Mouse (Mus musculus) G1E-ER4 (cell line): ENCODE results near the gene Cks1brt. TPM values are rescaled to one million over a fixed set of nuclear protein-coding genes. Genes with fewer than 3 reads are reported as not detected.

Experiments used
- GATA1 ChIP-seq: IDR thresholded peaks from one replicate; pipeline ENCODE4 v1.8.0; 2012; ENCODE audit warnings: low read length, inconsistent platforms
- polyA plus RNA-seq: library from polyadenylated mRNA; stranded (reverse); fragments of >175 nt; gene quantifications from 2 replicates; pipeline ENCODE4 v1.2.3, GENCODE M21; 2012

Gene Cks1brt
- not detected in 2 replicates for polyA plus RNA-seq

DNA sequence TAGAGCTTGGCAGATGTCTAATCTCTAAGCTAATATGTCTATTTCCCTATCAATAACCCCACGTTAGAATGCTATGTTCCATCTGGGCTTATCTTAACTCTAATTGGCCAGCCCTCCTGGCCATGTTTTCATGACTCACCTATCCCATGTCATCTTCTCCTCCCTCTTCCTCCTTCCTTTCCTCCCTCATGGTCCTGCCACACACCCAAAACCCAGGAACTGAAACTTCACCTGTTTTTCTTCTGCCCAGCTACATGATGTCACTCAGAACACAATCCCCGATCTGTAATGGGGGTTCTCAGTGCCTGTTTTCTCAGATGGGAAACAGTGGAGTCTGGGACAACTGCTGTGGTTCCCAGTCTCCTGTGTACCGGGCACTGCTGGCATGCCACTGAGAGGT is at the start of gene Cks1brt:
Gene Cks1brt, plus strand, starts transcription at position 301 of the 400 bp plus-strand sequence.
- no peak for TF ChIP-seq GATA1

DNA sequence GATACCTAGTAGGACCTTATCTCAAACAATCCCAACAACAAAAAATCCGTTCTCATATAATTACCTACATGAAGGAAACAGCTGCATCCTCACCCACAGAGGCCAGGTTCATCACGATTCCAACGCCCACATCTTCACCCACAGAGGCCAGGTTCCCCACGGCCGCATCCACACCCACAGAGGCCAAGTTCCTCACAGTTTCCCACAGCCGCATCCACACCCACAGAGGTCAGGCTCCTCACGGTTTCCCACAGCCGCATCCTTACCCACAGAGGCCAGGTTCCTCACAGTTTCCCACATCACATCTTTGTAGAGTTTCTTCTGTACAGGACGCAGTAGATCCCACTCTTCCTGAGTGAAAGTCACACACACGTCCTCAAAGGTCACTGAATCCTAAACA is 38.5 kb upstream of the Cks1brt start:
- TF ChIP-seq GATA1 = no peak

DNA sequence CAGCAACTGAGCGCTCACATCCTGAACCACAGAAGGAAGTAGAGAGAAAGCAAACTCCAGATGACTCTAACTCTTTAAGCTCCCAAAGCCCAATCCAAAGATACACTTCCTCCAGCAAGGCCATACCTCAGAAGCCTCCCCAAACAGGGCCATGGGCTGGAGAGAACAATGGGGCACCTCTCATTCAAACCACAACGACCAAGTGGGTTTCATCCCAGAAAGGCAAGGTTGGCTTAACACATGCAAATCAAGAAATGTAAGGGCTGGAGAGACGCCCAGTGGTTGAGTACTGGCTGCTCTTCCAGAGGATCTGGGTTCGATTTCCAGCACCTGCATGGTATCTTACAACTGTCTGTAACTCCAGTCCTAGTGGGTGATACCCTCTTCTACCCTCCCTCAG is 36.2 kb upstream of the Cks1brt start:
- no peak for TF ChIP-seq GATA1

DNA sequence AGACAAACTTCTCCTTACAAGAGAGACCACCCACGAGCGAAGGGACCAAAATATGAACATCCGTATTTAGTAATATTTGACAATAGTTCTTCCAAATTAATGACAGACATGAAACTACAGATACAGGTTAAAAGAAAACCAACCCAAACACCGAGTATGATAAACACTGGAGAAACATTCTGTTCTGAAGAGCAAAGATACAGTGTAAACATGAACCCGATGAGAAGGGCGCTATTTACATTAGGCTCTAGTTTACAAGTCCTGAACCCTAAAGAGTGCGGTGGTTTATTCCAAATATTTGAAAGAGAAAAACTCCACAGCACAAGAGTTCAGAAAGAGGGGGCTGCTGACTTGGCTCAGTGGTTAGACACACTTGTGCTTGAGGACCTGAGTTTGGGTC is 34.7 kb upstream of the Cks1brt start:
- no peak for TF ChIP-seq GATA1

DNA sequence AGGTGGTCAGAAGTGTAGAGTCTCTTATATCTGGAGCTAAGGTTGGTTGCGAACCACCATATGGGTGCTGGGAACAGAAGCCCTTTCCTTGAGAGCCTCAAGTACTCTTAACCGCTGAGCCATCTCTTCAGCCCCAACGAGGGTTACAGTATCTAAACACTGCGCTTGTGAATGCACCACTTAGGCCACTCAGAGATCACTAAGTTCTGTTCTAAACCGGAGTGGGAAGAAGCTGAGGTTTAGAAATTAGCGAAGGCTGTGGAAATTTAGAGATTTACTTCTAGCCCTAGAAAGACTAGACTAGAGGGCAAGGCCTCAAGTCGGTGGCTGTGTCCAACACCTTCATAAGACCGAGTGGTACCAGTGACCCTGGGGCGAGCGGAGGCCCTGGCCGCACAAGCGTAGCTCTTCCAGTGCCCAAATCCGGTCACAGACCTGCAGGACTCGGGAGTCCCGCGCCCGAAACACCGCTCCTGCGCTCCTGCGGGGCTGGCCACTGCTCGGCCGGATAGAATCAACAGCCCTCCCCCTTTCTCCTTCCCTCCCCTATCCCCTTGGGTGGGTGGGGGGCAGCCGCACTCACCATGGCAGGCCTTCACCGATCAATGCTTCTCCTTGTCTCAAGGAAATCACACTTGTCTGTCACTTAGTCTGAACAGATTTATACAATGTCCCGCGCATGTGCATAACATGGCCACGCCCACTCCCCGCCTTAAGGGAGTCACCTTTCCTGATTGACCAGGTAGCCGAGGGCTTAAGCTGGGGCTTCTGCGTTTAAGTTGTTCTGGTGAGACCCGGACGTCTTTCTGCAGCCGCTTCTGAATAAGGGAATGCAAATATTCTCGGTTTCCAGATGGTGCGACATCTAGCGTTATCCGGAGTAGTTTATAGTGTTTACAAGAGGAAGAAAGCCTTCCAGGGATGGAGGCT is 32.4 kb upstream of the Cks1brt start:
- no peak for TF ChIP-seq GATA1

DNA sequence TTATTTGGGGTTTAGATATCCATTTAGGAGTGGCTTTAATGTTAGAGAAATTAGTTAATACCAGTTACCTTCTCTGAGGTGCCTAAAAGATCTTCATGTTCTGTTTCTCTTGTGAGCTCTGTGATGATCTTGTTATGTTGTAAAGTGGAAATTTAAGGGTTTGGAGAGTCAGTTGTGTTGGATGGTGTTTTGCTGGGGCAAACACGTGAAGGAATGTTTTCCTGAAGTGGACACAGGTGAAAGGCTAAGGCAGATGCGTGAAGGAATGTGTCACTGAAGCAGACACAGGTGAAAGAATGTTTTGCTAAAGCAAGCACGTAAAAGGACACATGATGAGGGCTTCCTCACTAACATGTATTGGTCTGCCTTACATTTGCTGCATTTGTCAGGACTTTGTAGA is 28.7 kb upstream of the Cks1brt start, which contains the start of gene Zfp791:
Gene Zfp791, minus strand, starts transcription at position 101 of the 400 bp plus-strand sequence.
- TF ChIP-seq GATA1 = no peak

DNA sequence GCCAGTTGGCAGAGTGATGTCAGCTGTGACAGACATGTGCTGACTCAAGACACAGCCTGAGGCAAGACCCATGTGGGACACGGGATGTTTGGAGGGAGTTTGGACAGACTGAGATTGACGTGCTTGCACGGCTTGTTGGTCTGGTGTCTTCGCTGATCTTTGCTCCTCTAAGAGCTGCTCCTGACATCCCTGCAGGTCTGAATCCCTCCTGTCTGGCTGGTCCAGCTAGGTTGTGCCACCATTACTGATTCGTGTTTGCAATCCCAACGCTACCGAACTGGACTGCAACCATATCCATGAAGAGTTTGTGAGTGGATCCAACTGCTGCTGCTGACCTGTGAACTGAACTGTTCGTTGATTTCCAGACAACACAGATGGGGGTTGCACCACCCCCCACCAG is 28.0 kb upstream of the Cks1brt start:
- no peak for TF ChIP-seq GATA1

DNA sequence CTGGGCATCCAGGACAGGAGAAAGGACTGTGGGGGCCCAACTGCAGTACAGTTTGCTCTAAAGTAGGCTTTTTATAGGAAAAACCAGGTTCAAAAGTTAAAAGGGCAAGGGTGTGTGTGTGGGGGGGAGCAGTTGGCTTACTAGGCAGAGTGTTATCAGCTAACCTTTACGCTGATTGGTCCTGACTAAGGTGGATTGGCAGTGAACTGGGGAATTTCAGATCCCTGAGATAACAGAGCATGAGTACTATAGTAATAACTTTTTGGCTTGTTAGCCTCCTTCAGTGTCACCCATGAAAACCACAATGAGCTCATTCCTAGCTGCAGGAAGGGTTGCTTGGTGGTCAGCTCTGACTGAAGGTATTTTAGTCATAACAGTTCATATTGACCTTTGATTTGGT is 19.4 kb upstream of the Cks1brt start:
- peak; percentile 57 for TF ChIP-seq GATA1

DNA sequence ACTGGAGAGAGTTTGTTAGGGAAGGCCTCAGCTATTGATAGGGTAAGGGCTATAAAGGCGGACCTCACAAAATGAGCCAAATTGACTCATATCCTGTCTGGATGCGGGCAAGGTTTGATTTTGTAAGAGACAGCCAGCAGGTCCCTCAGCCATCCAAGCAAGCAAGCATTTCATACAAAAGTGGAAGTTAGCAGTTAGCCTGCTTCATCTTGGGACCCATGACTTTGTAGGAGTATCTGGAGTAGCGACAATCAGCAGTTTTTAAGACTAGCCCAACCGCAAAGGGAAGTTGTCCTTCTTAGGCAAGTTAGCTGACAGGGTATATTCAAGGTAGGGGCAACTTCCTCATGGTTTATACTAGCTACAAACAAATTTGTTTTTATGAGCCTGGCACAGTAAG is 9.2 kb upstream of the Cks1brt start:
- no peak for TF ChIP-seq GATA1

DNA sequence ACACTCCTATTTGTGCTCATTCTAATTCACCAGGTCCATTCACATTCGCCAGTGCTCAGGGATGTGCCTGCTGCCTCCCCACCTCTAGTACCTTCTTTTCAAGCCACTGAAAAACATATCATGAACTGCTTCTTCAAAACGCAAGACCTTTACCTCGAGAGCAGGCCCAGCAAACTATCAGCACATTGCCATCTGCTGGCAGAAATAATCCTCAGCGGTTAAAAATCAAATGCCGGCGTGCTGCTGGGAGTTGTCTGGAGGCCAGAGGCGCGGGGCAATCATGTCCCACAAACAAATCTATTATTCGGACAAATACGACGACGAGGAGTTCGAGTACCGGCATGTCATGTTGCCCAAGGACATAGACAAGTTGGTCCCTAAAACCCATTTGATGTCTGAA is 19.6 kb downstream of the Cks1brt start:
- no peak for TF ChIP-seq GATA1

DNA sequence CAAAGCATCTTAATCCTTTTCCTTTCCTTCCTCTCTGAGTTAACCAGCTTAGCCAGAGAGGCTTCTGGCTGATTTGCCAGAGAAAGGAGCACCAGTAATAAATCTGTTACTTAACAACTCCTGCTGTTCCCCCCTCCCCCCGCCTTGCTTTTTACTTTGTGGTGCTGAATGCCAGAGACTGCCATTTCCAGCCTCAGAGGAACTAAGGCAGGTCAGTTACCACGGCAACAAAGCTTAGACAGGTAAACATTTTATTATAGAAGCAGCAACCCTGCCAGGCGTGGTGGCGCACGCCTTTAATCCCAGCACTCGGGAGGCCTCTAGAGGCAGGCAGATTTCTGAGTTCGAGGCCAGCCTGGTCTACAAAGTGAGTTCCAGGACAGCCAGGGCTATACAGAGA is 24.2 kb downstream of the Cks1brt start:
- no peak for TF ChIP-seq GATA1

DNA sequence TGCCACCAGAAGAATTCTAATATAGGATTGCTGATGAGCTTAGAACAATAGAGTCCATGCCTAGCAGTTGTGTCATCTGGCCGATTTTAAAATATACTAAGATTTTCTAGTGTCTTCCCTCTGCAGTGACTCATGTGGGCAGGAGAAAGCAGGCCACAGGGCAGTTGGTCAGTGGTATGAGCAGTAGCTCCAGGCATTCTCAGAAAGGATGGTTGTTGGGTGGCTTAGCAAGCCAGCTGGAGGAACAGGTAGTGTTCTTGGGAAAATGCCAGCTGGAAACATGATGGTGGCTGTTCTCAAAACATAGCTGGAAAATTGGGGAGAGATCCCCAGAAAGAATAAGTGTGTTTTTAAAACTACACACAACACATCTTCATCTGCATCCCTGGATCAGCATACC is 40.6 kb downstream of the Cks1brt start:
- no peak for TF ChIP-seq GATA1

DNA sequence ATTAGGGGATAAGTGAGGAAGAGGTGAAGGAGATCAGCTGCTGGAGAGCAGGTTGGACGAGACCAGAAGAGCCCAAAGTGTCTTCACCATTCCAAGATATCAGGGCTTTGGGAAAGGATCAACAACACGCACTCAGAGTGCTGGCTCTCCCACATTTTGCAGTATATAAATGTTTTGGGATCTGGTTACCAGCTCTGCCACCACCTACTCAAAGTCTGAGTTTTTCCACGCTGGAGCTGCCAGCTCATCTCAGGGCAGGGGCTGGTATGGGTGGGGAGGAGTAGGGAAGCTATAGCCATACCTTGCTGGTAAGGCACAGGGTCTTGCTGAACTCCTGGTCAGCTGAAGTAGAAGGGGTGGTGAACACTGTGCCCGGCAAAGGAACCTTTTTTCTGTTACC is 68.5 kb downstream of the Cks1brt start:
- TF ChIP-seq GATA1 = no peak

DNA sequence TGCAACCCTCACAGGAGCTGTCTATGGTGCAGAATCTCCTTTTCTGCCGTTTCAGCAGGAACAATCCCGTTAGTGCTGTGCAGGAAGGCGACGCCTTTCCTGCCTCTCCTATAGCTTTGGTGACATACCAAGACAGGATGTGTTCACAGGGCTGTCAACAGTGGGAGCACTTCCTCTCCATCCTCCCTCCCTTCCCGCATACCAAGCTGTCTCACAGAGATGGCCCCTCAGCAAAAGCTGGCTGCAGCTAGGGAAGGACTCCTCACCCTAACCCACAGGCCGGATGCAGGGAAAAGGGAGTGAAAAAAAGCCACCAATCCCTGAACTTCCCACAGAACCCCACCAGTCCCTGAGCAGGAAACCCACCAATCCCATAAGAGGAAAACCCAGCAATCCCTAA is 69.3 kb downstream of the Cks1brt start:
- no peak for TF ChIP-seq GATA1

Other genes with a start within 250 kb of the Cks1brt start
- 371 and 477 TPM in 2 replicates for gene Klf1, start 250.0 kb upstream of the Cks1brt start, polyA plus RNA-seq
- gene Dnase2a, start 243.4 kb upstream of the Cks1brt start, polyA plus RNA-seq = 25.4 and 75.0 TPM in 2 replicates
- 0.46 and 0.50 TPM in 2 replicates for gene Mast1, start 214.6 kb upstream of the Cks1brt start, polyA plus RNA-seq
- not detected in 2 replicates for gene Rtbdn, start 204.9 kb upstream of the Cks1brt start, polyA plus RNA-seq
- gene Gm49661, start 182.5 kb upstream of the Cks1brt start, polyA plus RNA-seq = not detected in 2 replicates
- gene Prdx2, start 182.3 kb upstream of the Cks1brt start, polyA plus RNA-seq = 29.7 and 136 TPM in 2 replicates
- gene Rnaseh2a, start 182.2 kb upstream of the Cks1brt start, polyA plus RNA-seq = 725 and 803 TPM in 2 replicates
- 68.1 and 95.2 TPM in 2 replicates for gene Junb, start 173.2 kb upstream of the Cks1brt start, polyA plus RNA-seq
- 10.7 and 11.9 TPM in 2 replicates for gene Hook2, start 161.3 kb upstream of the Cks1brt start, polyA plus RNA-seq
- gene Best2, start 137.4 kb upstream of the Cks1brt start, polyA plus RNA-seq = 0.03 TPM in 2 replicates
- gene Asna1, start 126.6 kb upstream of the Cks1brt start, polyA plus RNA-seq = 97.2 and 187 TPM in 2 replicates
- 299 and 448 TPM in 2 replicates for gene Trir, start 125.1 kb upstream of the Cks1brt start, polyA plus RNA-seq
- gene Tnpo2, start 115.0 kb upstream of the Cks1brt start, polyA plus RNA-seq = 17.1 and 25.1 TPM in 2 replicates
- 24.7 and 27.7 TPM in 2 replicates for gene Fbxw9, start 91.9 kb upstream of the Cks1brt start, polyA plus RNA-seq
- gene Gm5741, start 83.9 kb upstream of the Cks1brt start, polyA plus RNA-seq = 1.1 and 1.3 TPM in 2 replicates
- gene Dhps, start 80.2 kb upstream of the Cks1brt start, polyA plus RNA-seq = 35.9 and 40.4 TPM in 2 replicates
- gene Wdr83os, start 71.2 kb upstream of the Cks1brt start, polyA plus RNA-seq = 4.1 and 22.5 TPM in 2 replicates
- 18.1 and 45.7 TPM in 2 replicates for gene Wdr83, start 70.6 kb upstream of the Cks1brt start, polyA plus RNA-seq
- 9.5 and 11.4 TPM in 2 replicates for gene Man2b1, start 68.7 kb upstream of the Cks1brt start, polyA plus RNA-seq
- gene Zfp791, start 28.8 kb upstream of the Cks1brt start, polyA plus RNA-seq = not detected in 2 replicates
- gene Olfr371, start 74.1 kb downstream of the Cks1brt start, polyA plus RNA-seq = not detected in 2 replicates
- 4.5 and 16.7 TPM in 2 replicates for gene Orc6, start 147.7 kb downstream of the Cks1brt start, polyA plus RNA-seq
- gene Vps35, start 147.9 kb downstream of the Cks1brt start, polyA plus RNA-seq = 3.8 and 6.0 TPM in 2 replicates
- gene Mylk3, start 234.4 kb downstream of the Cks1brt start, polyA plus RNA-seq = 40.7 and 82.3 TPM in 2 replicates